Mouse (Mus musculus) CH12.LX (cell line): Measurements from ENCODE around the gene Vtn.

Source experiments
- CTCF ChIP-seq, 2 experiments: IDR thresholded peaks in 1 of 2; conservative IDR thresholded peaks in 1 of 2; 2 replicates each; pipeline ENCODE4 v1.5.1; 2011 to 2012; ENCODE audit warnings: low read depth in 2 of 2, low read length in 2 of 2, improper control_type of control experiment in 1 of 2, inconsistent platforms in 1 of 2, mild to moderate bottlenecking in 1 of 2, moderate library complexity in 1 of 2
- E2F4 ChIP-seq: IDR thresholded peaks from 2 replicates; pipeline ENCODE4 v1.6.1; 2011; ENCODE audit warnings: low read depth, low read length, improper control_type of control experiment; ENCODE audit not compliant: insufficient replicate concordance
- MAFK ChIP-seq: IDR thresholded peaks from 2 replicates; pipeline ENCODE4 v1.6.1; 2011; ENCODE audit warnings: low read length, improper control_type of control experiment; ENCODE audit not compliant: insufficient replicate concordance

DNA sequence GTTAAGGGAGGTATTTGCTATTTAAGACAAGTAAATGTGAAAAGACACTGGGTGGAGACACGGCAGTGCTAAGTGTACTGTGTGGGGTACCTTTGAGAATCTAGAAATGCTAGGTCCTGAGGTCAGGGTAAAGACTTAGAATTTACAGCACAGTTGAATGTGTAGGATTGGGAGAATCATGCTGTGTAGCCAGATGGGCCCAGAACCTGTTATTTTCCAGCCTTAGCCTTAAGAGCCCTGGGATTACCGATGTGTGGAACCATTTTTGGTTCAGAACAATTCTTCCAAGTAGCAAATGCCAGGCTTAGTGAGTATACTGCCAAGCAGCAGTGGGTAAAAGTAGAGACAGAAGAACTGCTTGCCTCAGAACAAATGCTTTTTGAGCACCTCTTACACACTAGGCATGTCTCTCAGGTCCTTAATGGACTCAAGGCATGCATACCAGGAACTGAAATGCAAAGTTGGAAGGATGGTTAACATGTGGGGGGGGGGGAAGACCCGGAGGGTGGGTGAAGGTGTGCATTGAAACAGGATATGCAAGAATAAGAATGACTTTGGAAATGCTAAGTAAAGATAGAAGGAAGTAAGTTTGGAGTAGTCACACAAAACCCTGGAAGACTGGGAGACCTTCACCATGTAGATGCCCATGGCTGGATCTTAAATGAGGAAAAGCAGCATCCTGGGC is 14.4 kb downstream of the Vtn start:
- no peak for TF ChIP-seq CTCF (conservative IDR thresholded peaks at IDR 0.05 in 1 of 2, IDR thresholded peaks at IDR 0.05 in 1 of 2; ENCODE audit: low read depth in 2 of 2, low read length in 2 of 2)
- no peak for TF ChIP-seq MAFK
- TF ChIP-seq E2F4 = no peak
